Mouse (Mus musculus): ENCODE data around the gene Fancm.
A peak's percentile ranks its signal among the peaks of the same experiment; 100 is the strongest.

DNA sequence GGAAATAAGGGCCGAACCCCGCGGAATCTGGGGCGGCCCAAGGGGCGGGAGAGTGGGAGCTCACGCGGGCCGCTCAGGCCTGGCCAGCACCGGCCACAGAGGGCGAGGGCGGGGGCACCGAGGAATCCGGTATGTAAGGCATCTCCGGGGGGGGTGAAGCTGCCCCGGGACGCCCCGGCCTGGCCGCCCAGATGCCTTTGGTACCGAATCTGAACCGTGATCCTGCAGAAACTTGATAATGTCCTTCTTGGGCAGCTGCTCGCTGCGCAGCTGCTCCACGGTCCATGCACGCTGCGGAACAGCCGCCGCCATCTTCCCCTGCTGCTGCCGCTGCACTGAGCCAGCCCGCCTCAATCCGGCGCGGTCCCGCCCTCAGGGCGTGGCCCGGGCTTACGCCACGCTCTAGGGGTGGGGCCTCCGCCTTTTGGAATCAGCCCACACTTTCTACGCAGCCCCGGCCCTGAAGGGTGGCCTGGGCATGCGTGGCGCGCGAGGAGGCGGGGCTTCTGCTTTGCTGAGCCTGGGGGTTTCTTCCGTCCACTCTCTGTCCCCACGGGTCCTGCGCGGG is 1.7 kb upstream of the Fancm start, which contains the start of gene Fkbp3:
- TF ChIP-seq CTCF (IDR thresholded peaks at IDR 0.05; ENCODE audit: extremely low read depth, insufficient read depth, low read length) = no peak
- peak; percentile 96 for TF ChIP-seq POLR2A (IDR thresholded peaks at IDR 0.05; ENCODE audit: extremely low read depth, insufficient read depth, low read length)

All from cortical plate, adult 2 months (tissue).